Comparison of ENCODE assay signal across 16 mouse cellular contexts in genomic region chr9:45367716-45368115, GRCm38 (mm10). TPM values are rescaled to one million over a fixed set of nuclear protein-coding genes. Genes with fewer than 3 reads are reported as not detected.
"Had no signal": no experiment of that assay in that cellular context is flagged by ENCODE, and none has a peak within 500 bp of the region (broad histone marks: within the 10 kb centered on the region; RNA-seq: fewer than 3 reads in every experiment).

No protein-coding gene starts in this region.

- H3K27ac ChIP-seq: limb, embryonic 13.5 days; liver, embryonic 14.5 days; midbrain, embryonic 15.5 days; neural tube, embryonic 12.5 days had no signal

- H3K9ac ChIP-seq: limb, embryonic 13.5 days; liver, embryonic 14.5 days; midbrain, embryonic 15.5 days; neural tube, embryonic 12.5 days had no signal

- H3K36me3 ChIP-seq: limb, embryonic 13.5 days; midbrain, embryonic 15.5 days; neural tube, embryonic 12.5 days had no signal

- DNase-seq: kidney, adult 2 months; kidney, postnatal 14 days; layer of hippocampus, adult 9-11 months; layer of hippocampus, postnatal 36 days; lung, adult 18-20 months; thymus, postnatal 4 days had no signal

- H3K4me3 ChIP-seq: limb, embryonic 13.5 days; midbrain, embryonic 15.5 days; neural tube, embryonic 12.5 days had no signal

- H3K27me3 ChIP-seq: limb, embryonic 13.5 days; midbrain, embryonic 15.5 days had no signal

RNA-seq across cellular contexts. Expression of gene Fxyd6, which starts 2.3 kb away (rescaled TPM):
- total RNA-seq: megakaryocyte progenitor cell, adult 5-6 weeks; monocyte, adult 5-6 weeks; neutrophil, adult 5-6 weeks had no signal

RNA-seq across cellular contexts. Expression of gene Fxyd2, which starts 31.8 kb away (rescaled TPM):
- total RNA-seq: liver, adult 2 months; monocyte, adult 5-6 weeks; neutrophil, adult 5-6 weeks had no signal

RNA-seq across cellular contexts. Expression of gene Tmprss13, which starts 48.8 kb away (rescaled TPM):
- total RNA-seq: layer of hippocampus, adult 18-20 months; layer of hippocampus, postnatal 36 days; left cerebral cortex, postnatal 36 days; liver, adult 2 months; megakaryocyte progenitor cell, adult 5-6 weeks; monocyte, adult 5-6 weeks had no signal
- polyA plus RNA-seq: liver, adult 2 months; liver, embryonic 14.5 days; midbrain, embryonic 15.5 days had no signal

RNA-seq across cellular contexts. Expression of gene Dscaml1, which starts 58.7 kb away (rescaled TPM):
- total RNA-seq: megakaryocyte progenitor cell, adult 5-6 weeks; monocyte, adult 5-6 weeks; neutrophil, adult 5-6 weeks had no signal
- polyA plus RNA-seq: liver, embryonic 14.5 days had no signal
